Mouse (Mus musculus): Measurements from ENCODE around the gene Fam166b. TPM values are rescaled to one million over a fixed set of nuclear protein-coding genes. Genes with fewer than 3 reads are reported as not detected.
A peak's percentile ranks its signal among the peaks of the same experiment; 100 is the strongest.

Gene Fam166b
- total RNA-seq, 1 experiment: 0.27 TPM

DNA sequence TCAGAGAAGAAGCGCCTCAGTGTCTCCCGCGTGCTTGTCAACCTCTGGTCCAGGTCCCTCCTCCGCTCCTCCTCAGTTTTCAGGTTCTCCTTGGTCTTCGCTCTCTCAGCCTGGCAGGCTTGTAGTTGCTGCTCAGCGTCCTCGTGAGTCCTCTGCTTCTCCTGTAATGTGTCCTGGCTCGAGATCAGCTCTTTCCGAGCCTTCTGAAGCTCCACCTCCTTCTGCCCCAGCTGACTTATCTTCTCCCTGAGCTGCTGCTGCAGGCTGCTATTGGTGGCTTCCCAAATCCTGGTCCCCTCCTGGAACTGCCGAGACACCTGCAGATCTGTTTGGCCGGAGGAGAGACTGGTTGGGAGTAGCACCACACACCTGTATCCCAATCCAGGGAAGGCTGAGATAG is 23.4 kb upstream of the Fam166b start:
- H3K4me1 ChIP-seq (ENCODE audit: control insufficient read depth in 2 of 2, insufficient read depth in 2 of 2, low read length in 2 of 2, poor library complexity in 1 of 2): peaks cover 0 to 5% of the 10 kb centered on the region in 2 experiments; a peak in 1 of 4 replicates
- TF ChIP-seq MAFK (IDR thresholded peaks at IDR 0.05; ENCODE audit: insufficient read depth, low read depth, low read length): no peak
- TF ChIP-seq HCFC1 (IDR thresholded peaks at IDR 0.05; ENCODE audit: borderline replicate concordance, insufficient read depth, low read length): no peak
- no peak for TF ChIP-seq ZNF384 (IDR thresholded peaks at IDR 0.05; ENCODE audit: low read depth, low read length)
- TF ChIP-seq ZC3H11A (IDR thresholded peaks at IDR 0.05; ENCODE audit: borderline replicate concordance, low read depth, low read length): no peak
- no peak for TF ChIP-seq CHD2 (IDR thresholded peaks at IDR 0.05; ENCODE audit: low read depth, low read length)
- in situ Hi-C loops (cut with MboI; ENCODE audit: low sequenced_read_pairs in 2 of 2, unreplicated experiment in 2 of 2): no loop called here
- peaks cover under 1% of the 10 kb centered on the region; the same call in 1 of the 2 replicates for H3K36me3 ChIP-seq (ENCODE audit: control insufficient read depth, insufficient read depth, low read length, poor library complexity, severe bottlenecking)
- no peak overlapping the region for H3K9ac ChIP-seq (ENCODE audit: insufficient read depth, low read depth, low read length, poor library complexity, severe bottlenecking)
- H3K9me3 ChIP-seq (ENCODE audit: control insufficient read depth, insufficient read depth, low read depth, low read length): no peaks in the 10 kb centered on the region
- H3K27ac ChIP-seq (ENCODE audit: insufficient read depth, low read depth, low read length, poor library complexity, severe bottlenecking): no peak overlapping the region
- no peak overlapping the region for H3K4me3 ChIP-seq (ENCODE audit: insufficient read depth in 1 of 2, low read depth in 1 of 2, low read length in 2 of 2, poor library complexity in 1 of 2, severe bottlenecking in 1 of 2)
- DNase-seq (ENCODE audit: low read depth, low spot score): no peak

DNA sequence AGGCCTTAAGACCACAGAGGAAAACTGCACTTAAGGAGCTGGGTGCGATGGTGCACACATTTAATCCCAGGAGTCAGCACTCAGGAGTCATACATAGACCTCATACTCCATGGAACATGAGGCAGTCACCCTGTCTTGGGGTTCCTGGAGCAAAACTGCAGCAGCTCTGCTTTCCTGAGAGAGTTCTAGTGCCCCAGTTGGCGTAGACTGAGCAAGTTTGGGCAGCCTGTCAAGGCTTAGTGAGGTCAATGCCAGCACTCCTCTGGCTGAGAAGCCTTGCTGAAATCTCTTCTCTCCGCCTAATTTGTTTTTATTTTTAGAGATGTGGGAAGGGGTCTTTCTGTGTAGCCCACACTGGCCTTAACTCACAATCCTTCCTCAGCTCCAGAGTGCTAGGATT is 19.6 kb upstream of the Fam166b start:
- H3K4me3 ChIP-seq (ENCODE audit: insufficient read depth in 1 of 2, low read depth in 1 of 2, low read length in 2 of 2, poor library complexity in 1 of 2, severe bottlenecking in 1 of 2): no peak overlapping the region
- peaks cover 0 to 3% of the 10 kb centered on the region in 2 experiments; a peak in 1 of 4 replicates for H3K4me1 ChIP-seq (ENCODE audit: control insufficient read depth in 2 of 2, insufficient read depth in 2 of 2, low read length in 2 of 2, poor library complexity in 1 of 2)
- no peak overlapping the region for H3K27ac ChIP-seq (ENCODE audit: insufficient read depth, low read depth, low read length, poor library complexity, severe bottlenecking)
- TF ChIP-seq ZC3H11A (IDR thresholded peaks at IDR 0.05; ENCODE audit: borderline replicate concordance, low read depth, low read length): no peak
- TF ChIP-seq MAFK (IDR thresholded peaks at IDR 0.05; ENCODE audit: insufficient read depth, low read depth, low read length): no peak
- TF ChIP-seq HCFC1 (IDR thresholded peaks at IDR 0.05; ENCODE audit: borderline replicate concordance, insufficient read depth, low read length): no peak
- TF ChIP-seq CHD2 (IDR thresholded peaks at IDR 0.05; ENCODE audit: low read depth, low read length): no peak
- TF ChIP-seq ZNF384 (IDR thresholded peaks at IDR 0.05; ENCODE audit: low read depth, low read length): no peak
- H3K9me3 ChIP-seq (ENCODE audit: control insufficient read depth, insufficient read depth, low read depth, low read length): no peaks in the 10 kb centered on the region
- in situ Hi-C loops (cut with MboI; ENCODE audit: low sequenced_read_pairs in 2 of 2, unreplicated experiment in 2 of 2): no loop called here
- H3K9ac ChIP-seq (ENCODE audit: insufficient read depth, low read depth, low read length, poor library complexity, severe bottlenecking): no peak overlapping the region
- H3K36me3 ChIP-seq (ENCODE audit: control insufficient read depth, insufficient read depth, low read length, poor library complexity, severe bottlenecking): peaks cover 13% of the 10 kb centered on the region; the same call in 1 of the 2 replicates
- no peak for DNase-seq (ENCODE audit: low read depth, low spot score)

DNA sequence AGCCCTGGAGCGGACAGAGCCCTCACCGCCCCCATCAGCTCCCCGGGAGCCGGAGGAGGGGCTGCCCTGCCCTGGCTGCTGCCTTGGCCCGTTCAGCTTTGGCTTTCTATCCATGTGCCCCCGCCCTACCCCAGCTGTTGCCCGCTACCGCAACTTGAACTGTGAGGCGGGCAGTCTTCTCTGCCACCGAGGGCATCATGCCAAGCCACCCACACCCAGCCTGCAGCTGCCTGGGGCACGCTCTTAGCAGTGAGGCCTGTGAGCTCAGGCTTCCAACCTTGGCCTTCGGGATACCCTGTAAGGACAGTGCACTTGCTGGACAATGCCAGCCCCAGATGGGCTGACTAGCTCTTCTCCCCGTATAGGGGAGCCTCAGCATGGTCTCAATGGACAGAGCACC is 18.3 kb upstream of the Fam166b start:
- Histone ChIP-seq H3K9me3 (ENCODE audit: control insufficient read depth, insufficient read depth, low read depth, low read length) (no peaks in the 10 kb centered on the region), H3K4me3 (ENCODE audit: insufficient read depth in 1 of 2, low read depth in 1 of 2, low read length in 2 of 2, poor library complexity in 1 of 2, severe bottlenecking in 1 of 2) (no peak overlapping the region), H3K9ac (ENCODE audit: insufficient read depth, low read depth, low read length, poor library complexity, severe bottlenecking) (no peak overlapping the region), H3K27ac (ENCODE audit: insufficient read depth, low read depth, low read length, poor library complexity, severe bottlenecking) (no peak overlapping the region), H3K4me1 (ENCODE audit: control insufficient read depth in 2 of 2, insufficient read depth in 2 of 2, low read length in 2 of 2, poor library complexity in 1 of 2) (no peaks in the 10 kb centered on the region), H3K36me3 (ENCODE audit: control insufficient read depth, insufficient read depth, low read length, poor library complexity, severe bottlenecking) (peaks cover 13% of the 10 kb centered on the region; the same call in 1 of the 2 replicates)
- DNase-seq (ENCODE audit: low read depth, low spot score): no peak
- in situ Hi-C loops (cut with MboI; ENCODE audit: low sequenced_read_pairs in 2 of 2, unreplicated experiment in 2 of 2): no loop called here
- TF ChIP-seq ZNF384 (IDR thresholded peaks at IDR 0.05; ENCODE audit: low read depth, low read length): no peak
- TF ChIP-seq ZC3H11A (IDR thresholded peaks at IDR 0.05; ENCODE audit: borderline replicate concordance, low read depth, low read length): no peak
- TF ChIP-seq HCFC1 (IDR thresholded peaks at IDR 0.05; ENCODE audit: borderline replicate concordance, insufficient read depth, low read length): no peak
- no peak for TF ChIP-seq MAFK (IDR thresholded peaks at IDR 0.05; ENCODE audit: insufficient read depth, low read depth, low read length)
- no peak for TF ChIP-seq CHD2 (IDR thresholded peaks at IDR 0.05; ENCODE audit: low read depth, low read length)

DNA sequence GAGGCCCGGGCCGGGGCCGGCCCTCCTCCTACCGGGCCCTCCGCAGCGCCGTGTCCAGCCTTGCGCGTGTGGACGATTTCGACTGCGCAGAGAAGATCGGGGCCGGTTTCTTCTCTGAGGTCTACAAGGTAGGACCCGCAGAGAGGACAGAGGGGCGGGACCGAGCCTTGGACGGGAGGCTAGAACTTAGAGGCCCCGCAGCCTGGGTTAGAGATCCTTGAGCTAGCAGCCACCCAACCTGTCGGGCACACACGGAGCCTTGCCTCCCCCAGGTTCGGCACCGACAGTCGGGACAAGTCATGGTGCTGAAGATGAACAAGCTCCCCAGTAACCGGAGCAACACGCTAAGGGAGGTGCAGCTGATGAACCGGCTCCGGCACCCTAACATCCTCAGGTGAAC is 14.6 kb upstream of the Fam166b start:
- Histone ChIP-seq H3K36me3 (ENCODE audit: control insufficient read depth, insufficient read depth, low read length, poor library complexity, severe bottlenecking) (peaks cover 13% of the 10 kb centered on the region; the same call in 1 of the 2 replicates), H3K9ac (ENCODE audit: insufficient read depth, low read depth, low read length, poor library complexity, severe bottlenecking) (peak overlapping the region; percentile 83), H3K4me3 (ENCODE audit: insufficient read depth in 1 of 2, low read depth in 1 of 2, low read length in 2 of 2, poor library complexity in 1 of 2, severe bottlenecking in 1 of 2) (peak overlapping the region; percentile 69 to 79), H3K9me3 (ENCODE audit: control insufficient read depth, insufficient read depth, low read depth, low read length) (no peaks in the 10 kb centered on the region), H3K27ac (ENCODE audit: insufficient read depth, low read depth, low read length, poor library complexity, severe bottlenecking) (no peak overlapping the region), H3K4me1 (ENCODE audit: control insufficient read depth in 2 of 2, insufficient read depth in 2 of 2, low read length in 2 of 2, poor library complexity in 1 of 2) (peaks cover 0 to 3% of the 10 kb centered on the region in 2 experiments; a peak in 1 of 4 replicates)
- no peak for TF ChIP-seq ZNF384 (IDR thresholded peaks at IDR 0.05; ENCODE audit: low read depth, low read length)
- TF ChIP-seq MAFK (IDR thresholded peaks at IDR 0.05; ENCODE audit: insufficient read depth, low read depth, low read length): no peak
- no peak for TF ChIP-seq CHD2 (IDR thresholded peaks at IDR 0.05; ENCODE audit: low read depth, low read length)
- TF ChIP-seq HCFC1 (IDR thresholded peaks at IDR 0.05; ENCODE audit: borderline replicate concordance, insufficient read depth, low read length): no peak
- no peak for TF ChIP-seq ZC3H11A (IDR thresholded peaks at IDR 0.05; ENCODE audit: borderline replicate concordance, low read depth, low read length)
- in situ Hi-C loops (cut with MboI; ENCODE audit: low sequenced_read_pairs in 2 of 2, unreplicated experiment in 2 of 2): no loop called here
- no peak for DNase-seq (ENCODE audit: low read depth, low spot score)
